Mouse (Mus musculus) embryonic stem cell, embryonic (primary cell): ENCODE measurements around the gene Ablim1.

Source experiments
- CTCF ChIA-PET, 4 experiments: fragments of 300-600 bp in 2 of 4; fragments of 350-600 bp in 2 of 4; sonication (Branson Sonifier 250); formaldehyde crosslinking; loops; one replicate each; lab custom pipeline; 2022; ENCODE audit warnings: inconsistent platforms in 2 of 4; lab: Charles Lee
- POLR2A ChIA-PET, 4 experiments: fragments of 300-600 bp in 2 of 4; fragments of 350-600 bp in 2 of 4; sonication (Branson Sonifier 250); formaldehyde crosslinking; loops; one replicate each; lab custom pipeline; 2022; ENCODE audit warnings: antibody characterized with exemption in 4 of 4, inconsistent platforms in 1 of 4; lab: Charles Lee

The Ablim1 gene

DNA sequence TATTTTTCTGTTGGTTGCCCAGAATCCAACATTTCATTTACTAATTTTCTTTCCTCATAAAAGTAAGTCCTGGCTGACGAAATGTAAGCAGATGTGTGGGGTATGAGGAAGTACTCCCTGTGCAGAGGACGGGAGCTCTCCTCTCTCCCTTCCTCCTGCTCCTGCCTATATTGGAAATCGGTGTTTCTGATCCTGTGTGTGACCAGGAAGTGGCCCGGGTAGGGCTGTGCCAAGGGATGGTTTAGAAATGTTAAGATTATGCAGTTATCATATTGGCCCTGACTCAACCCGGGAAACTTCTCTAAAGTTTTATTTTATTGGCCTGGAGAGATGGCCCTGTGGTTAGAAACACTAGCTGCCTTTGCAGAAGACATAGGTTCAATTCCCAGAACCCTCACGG is 40.0 kb upstream of the Ablim1 start:
- ChIA-PET CTCF (interaction anchor here in 2 of 4 experiments (0.5 to 1.4 kb wide), 3 partner anchors 20 to 216 kb away, joined by 3 to 5 read pairs (median 3); no protein-coding TSS in a partner anchor), POLR2A (interaction anchor here in 3 of 4 experiments (0.7 to 11.4 kb wide), 6 partner anchors 13 to 1597 kb away, joined by 3 to 147 read pairs (median 8); no protein-coding TSS in a partner anchor)

DNA sequence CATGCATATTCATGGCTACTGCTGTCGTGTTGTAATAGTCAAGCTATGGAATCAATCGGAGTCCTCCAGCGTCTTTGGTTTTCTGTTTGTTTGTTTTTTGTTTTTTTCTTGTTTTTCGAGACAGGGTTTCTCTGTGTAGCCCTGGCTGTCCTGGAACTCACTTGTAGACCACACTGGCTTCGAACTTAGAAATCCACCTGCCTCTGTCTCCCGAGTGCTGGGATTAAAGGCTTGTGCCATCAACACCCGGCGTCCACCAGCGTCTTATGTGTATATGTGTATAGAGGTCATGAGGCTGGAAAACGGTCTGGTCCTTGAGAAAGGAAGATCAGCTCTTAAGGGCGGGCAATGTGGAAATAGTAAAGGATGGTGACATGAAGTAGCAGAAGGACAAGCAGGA is 39.3 kb upstream of the Ablim1 start:
- CTCF ChIA-PET: no interaction called here

GRCm38 (mm10) chr19:57353228-57353627 is 38.5 kb upstream of the Ablim1 start:
- ChIA-PET POLR2A (interaction anchor here in 2 of 4 experiments (0.6 to 2.3 kb wide), 7 partner anchors 9 to 246 kb away, joined by 3 to 9 read pairs (median 4); no protein-coding TSS in a partner anchor), CTCF (interaction anchor here in 1 of 4 experiments (0.6 kb wide), 1 partner anchor 191 kb away, joined by 3 read pairs; no protein-coding TSS in a partner anchor)

More for the DNA sequence above, 39.3 kb upstream of the Ablim1 start:
- POLR2A ChIA-PET: interaction anchor here in 2 of 4 experiments (1.7 to 2.3 kb wide), 3 partner anchors 13 to 21 kb away, joined by 4 to 9 read pairs (median 8); no protein-coding TSS in a partner anchor

GRCm38 (mm10) chr19:57352337-57352935 is 37.7 kb upstream of the Ablim1 start:
- ChIA-PET CTCF (interaction anchor here in 1 of 4 experiments (0.6 kb wide), 1 partner anchor 190 kb away, joined by 3 read pairs; no protein-coding TSS in a partner anchor), POLR2A (interaction anchor here in 2 of 4 experiments (1.0 to 2.3 kb wide), 4 partner anchors 10 to 18 kb away, joined by 3 to 8 read pairs (median 4); no protein-coding TSS in a partner anchor)

DNA sequence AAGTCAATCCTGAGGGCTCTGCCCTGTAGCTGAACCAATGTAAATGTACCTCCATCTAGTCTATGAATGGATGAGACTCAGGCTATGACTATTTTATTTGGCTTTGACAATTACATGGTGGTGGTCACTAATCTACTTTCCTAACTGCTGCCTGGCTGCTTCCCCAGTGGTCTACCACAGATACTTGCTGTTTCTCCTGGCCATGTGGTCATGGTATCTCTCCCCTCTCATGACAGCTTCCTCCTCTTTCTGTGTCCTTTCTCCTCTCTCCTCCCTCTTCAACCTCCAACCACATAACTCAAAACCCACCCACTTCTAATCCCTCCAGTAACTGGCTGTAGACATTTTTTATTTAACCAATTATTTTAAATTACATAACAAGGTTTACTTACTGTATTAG is 34.4 kb upstream of the Ablim1 start:
- CTCF ChIA-PET: no interaction called here
- POLR2A ChIA-PET: interaction anchor here in 1 of 4 experiments (1.0 kb wide), 1 partner anchor 12 kb away, joined by 3 read pairs; the partner anchor contains the start of gene Fam160b1

DNA sequence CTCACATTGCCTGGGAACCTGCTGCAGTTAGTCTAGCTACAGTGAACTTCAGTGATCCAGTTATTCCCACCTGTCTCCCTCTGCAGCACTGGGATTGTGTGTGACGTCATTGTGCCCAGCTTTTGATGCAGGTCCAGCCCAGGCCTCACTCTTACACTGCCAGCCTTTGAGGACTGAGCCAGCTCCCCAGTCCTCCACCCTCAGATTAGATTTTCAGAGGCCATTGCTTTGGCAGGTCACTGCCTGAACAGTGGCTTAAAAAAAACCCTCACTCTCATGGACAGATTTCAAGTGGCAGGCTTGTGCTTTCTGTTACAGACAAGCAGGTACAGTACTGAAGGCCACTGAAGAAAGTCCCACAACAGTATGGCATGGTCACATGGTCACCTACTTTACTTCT is 30.0 kb upstream of the Ablim1 start:
- ChIA-PET POLR2A (no interaction called here), CTCF (interaction anchor here in 1 of 4 experiments (1.8 kb wide), 1 partner anchor 16 kb away, joined by 4 read pairs; no protein-coding TSS in a partner anchor)

DNA sequence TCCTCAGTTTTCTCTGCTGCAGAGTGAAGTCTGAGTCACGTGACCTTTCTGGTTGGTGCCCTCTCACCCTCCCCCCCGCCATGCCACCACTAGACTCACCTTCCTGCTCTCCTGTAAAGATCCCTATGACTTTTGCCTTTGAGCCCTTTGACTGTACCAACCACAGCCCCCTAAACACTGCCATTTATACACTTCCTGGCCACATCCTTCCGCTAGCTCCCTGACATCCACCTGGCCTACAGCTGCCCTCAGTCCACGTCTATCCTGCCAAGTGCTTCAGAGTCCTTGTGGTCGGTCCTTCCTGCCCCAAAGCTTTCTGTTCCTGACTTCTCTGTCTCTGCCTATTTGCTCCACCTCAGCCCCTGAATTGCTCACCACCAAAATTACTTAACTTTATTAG is 29.1 kb upstream of the Ablim1 start:
- ChIA-PET POLR2A (no interaction called here), CTCF (interaction anchor here in 1 of 4 experiments (1.8 kb wide), 1 partner anchor 15 kb away, joined by 4 read pairs; no protein-coding TSS in a partner anchor)

GRCm38 (mm10) chr19:57340900-57341742 is 26.4 kb upstream of the Ablim1 start:
- POLR2A ChIA-PET: interaction anchor here in 1 of 4 experiments (1.1 to 1.3 kb wide), 2 partner anchors 17 to 114 kb away, joined by 3 to 4 read pairs; no protein-coding TSS in a partner anchor
- CTCF ChIA-PET: interaction anchor here in 1 of 4 experiments (0.5 kb wide), 1 partner anchor 9 kb away, joined by 5 read pairs; no protein-coding TSS in a partner anchor

- POLR2A ChIA-PET: interaction anchor here in 2 of 4 experiments (0.6 to 1.5 kb wide), 2 partner anchors 16 to 44 kb away, joined by 4 read pairs; no protein-coding TSS in a partner anchor
- CTCF ChIA-PET: interaction anchor here in 1 of 4 experiments (0.7 to 1.0 kb wide), 3 partner anchors 11 to 19 kb away, joined by 3 to 4 read pairs (median 3); no protein-coding TSS in a partner anchor
Observed at GRCm38 (mm10) chr19:57339281-57339864, 24.7 kb upstream of the Ablim1 start.

DNA sequence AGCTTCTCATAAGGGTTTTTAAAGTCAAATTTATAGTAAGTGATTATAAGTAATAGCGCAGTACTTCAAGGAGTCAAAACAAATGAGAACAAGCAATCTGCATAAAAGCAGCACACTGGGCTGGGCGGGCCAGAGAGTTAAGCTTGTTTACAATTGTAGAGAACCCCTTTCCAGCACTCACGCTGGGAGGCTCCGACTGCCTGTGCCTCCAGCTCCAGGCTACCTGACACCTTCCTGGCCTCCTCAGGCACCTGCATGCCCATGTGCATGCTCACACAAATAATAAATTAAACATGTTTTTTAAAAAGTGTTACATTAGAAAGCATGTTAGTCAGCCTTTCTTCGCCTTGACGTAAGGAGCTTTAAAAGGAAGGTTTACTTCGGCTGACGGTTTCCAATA is 20.4 kb upstream of the Ablim1 start:
- POLR2A ChIA-PET: interaction anchor here in 3 of 4 experiments (0.6 to 1.6 kb wide), 8 partner anchors 17 to 308 kb away, joined by 3 to 8 read pairs (median 4); no protein-coding TSS in a partner anchor
- CTCF ChIA-PET: interaction anchor here (0.7 to 1.5 kb wide), 5 partner anchors 22 to 187 kb away, joined by 3 to 6 read pairs (median 4); partner anchors contain the start of gene Fam160b1 (in 1 of the 4)

DNA sequence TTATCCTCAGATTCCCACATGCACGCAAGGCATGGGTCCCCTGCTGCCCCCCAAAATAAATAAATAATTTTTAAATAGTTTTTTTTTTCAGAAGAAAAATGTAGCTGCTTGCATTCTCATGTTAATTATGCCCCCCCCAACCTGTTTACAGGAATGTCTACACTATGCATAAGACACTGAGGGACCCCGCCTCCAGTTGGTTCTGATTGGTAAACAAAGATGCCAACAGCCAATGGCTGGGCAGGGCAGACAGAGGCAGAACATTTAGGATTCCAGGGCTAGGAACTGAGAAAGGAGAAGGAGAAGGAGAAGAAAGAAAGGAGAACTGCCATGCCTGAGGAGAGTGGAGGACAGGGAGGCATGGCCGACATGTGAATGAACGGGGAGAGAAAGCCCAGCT is 18.6 kb upstream of the Ablim1 start:
- POLR2A ChIA-PET: interaction anchor here in 2 of 4 experiments (0.6 to 2.5 kb wide), 6 partner anchors 24 to 122 kb away, joined by 3 to 11 read pairs (median 5); partner anchors contain the start of gene Fam160b1 (in 1 of the 2)
- CTCF ChIA-PET: interaction anchor here in 1 of 4 experiments (1.0 to 2.2 kb wide), 4 partner anchors 24 to 197 kb away, joined by 3 to 9 read pairs (median 6); no protein-coding TSS in a partner anchor

DNA sequence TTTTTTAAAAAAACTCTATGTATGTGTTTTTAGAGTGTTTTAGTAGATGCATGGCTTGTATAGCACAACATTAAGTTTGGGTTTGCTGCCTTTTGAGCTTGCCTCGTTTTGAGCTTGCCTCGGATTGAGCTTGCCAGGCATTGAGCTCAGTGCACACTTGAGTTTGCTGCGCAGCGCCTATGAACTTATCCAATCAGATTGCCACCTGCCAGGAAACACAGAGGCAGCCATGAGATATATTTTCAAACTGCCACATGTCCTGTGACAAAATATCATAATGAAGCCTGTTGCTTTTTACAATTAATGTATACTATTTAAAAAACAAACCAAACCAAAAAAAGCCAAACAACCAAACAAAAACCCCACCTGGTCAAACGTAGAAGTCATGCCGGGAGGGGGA is 16.5 kb upstream of the Ablim1 start:
- POLR2A ChIA-PET: no interaction called here
- CTCF ChIA-PET: no interaction called here

- POLR2A ChIA-PET: no interaction called here
- CTCF ChIA-PET: no interaction called here
Observed at GRCm38 (mm10) chr19:57330309-57330708, 15.6 kb upstream of the Ablim1 start.

DNA sequence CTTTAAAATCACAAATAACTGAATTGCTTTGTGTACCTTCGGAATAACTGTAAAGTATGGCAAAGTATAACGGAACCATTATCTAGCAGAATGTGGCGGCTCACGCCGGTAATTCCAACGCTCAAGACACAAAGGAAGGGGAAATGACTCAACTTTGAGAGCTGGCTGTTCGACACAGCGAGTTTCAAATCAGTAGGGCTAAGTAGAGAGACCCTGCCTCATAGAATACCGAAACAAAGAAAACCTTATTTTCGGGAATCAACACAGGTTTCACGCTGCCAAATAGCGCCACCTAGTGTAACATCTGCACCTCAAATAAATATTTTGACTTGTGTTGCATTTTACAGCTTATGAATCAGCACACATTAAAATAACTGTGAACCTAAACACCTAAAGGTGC is 14.1 kb upstream of the Ablim1 start:
- CTCF ChIA-PET: interaction anchor here (0.6 to 2.7 kb wide), 27 partner anchors 11 to 314 kb away, joined by 3 to 13 read pairs (median 4); partner anchors contain the start of gene Ablim1 (in 1 of the 4)
- POLR2A ChIA-PET: interaction anchor here in 2 of 4 experiments (0.8 kb wide), 2 partner anchors 30 to 169 kb away, joined by 3 read pairs; no protein-coding TSS in a partner anchor

GRCm38 (mm10) chr19:57328269-57328668 is 13.6 kb upstream of the Ablim1 start:
- ChIA-PET POLR2A (interaction anchor here in 2 of 4 experiments (0.8 kb wide), 2 partner anchors 30 to 169 kb away, joined by 3 read pairs; no protein-coding TSS in a partner anchor), CTCF (interaction anchor here (0.6 to 2.7 kb wide), 20 partner anchors 12 to 315 kb away, joined by 3 to 13 read pairs (median 4); partner anchors contain the start of gene Ablim1 (in 1 of the 4))

DNA sequence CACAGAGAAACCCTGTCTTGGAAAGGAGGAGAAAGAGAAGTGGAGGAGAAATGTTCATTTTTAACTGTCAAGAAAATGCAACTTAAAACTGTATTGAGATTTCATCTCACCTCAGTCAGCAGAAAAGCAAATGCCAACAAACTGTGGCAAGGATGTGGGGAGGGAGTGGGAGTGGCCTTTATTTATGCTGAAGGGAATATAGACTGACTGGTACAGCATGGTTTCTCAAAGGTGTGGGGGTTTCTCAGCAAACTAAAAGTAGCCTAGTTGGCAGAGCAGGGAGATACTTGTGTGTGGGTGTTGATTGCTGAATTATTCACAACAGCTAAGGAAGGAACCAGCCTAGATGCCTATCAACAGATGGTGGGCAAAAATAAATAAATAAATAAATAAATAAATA is 13.0 kb upstream of the Ablim1 start:
- POLR2A ChIA-PET: interaction anchor here in 1 of 4 experiments (0.6 kb wide), 1 partner anchor 199 kb away, joined by 3 read pairs; no protein-coding TSS in a partner anchor
- CTCF ChIA-PET: interaction anchor here in 2 of 4 experiments (1.1 to 2.7 kb wide), 4 partner anchors 17 to 177 kb away, joined by 4 to 13 read pairs (median 6); no protein-coding TSS in a partner anchor

DNA sequence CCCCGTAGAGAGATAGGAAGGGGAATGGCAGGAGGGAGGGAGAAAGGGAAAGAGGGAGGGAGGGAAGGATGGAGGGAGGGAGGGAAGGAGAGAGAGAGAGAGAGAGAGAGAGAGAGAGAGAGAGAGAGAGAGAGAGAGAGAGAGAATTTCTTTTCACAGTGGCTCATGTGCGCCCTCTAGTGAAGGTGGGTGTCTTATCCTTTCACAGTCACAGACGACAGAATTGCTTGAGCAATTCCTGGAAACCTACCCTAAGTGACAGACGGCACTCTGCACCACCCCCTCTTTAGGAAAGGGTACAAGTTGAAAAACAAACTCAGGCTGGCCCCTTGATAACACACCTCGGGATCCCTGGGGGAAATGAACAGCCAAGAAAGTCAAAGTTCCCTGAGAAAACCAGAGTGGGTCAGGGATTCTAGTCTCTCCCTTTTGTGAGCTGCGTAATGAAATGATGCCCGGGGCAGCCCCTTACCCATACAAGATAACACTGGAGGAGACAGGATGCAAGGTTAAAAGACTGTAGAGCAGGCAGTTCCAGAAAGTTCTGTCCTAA is 11.1 kb upstream of the Ablim1 start:
- ChIA-PET CTCF (interaction anchor here (0.6 to 1.6 kb wide), 17 partner anchors 12 to 723 kb away, joined by 3 to 7 read pairs (median 4); partner anchors contain the start of gene Ablim1 (in 1 of the 4)), POLR2A (interaction anchor here in 2 of 4 experiments (0.6 to 1.1 kb wide), 3 partner anchors 97 to 182 kb away, joined by 3 to 5 read pairs (median 4); no protein-coding TSS in a partner anchor)
